Mouse (Mus musculus) fibroblast of lung, adult 2 months (primary cell): ENCODE results near the gene Speg.

Source experiments
- DNase-seq: peaks from one replicate; pipeline ENCODE4 v3.0.0-alpha.2; 2011; ENCODE audit warnings: low read depth

Speg gene

DNA sequence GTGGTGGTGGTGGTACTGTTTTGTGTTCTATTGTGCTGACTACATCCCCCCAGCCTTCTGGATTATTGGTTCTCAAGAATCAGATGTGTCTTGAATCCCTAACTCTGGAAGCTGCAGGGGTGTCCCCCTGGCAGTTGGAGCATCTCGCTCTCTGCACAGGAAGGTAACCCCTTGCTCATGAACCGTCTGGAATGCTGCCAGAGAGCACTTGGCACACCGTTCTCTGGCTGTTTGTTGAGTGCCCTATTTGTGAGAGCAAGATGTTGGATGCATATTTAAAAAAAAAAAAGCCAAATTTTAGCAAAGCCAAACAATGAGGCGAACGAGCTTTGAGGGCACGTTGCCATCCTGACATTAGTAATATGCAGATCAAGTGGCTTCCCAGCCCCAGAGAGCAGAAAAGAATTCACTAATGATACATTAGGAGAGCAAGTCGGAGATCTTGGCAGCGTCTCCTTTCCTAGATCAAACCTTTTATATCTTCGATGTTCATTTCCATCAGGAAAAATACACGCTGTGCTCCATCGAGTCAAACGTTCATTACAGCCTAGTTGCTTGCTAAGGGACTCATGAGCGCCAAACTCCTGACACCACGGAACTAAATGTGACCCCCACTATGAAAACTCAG lies 9.5 kb upstream of the Speg start:
- no peak for DNase-seq

- DNase-seq: no peak
Observed at GRCm38 (mm10) chr1:75369360-75369983, 5.6 kb upstream of the Speg start.

GRCm38 (mm10) chr1:75369984-75370660 lies 5.0 kb upstream of the Speg start:
- DNase-seq: no peak

GRCm38 (mm10) chr1:75371317-75372095 lies 3.6 kb upstream of the Speg start:
- DNase-seq: peak; percentile 56

DNA sequence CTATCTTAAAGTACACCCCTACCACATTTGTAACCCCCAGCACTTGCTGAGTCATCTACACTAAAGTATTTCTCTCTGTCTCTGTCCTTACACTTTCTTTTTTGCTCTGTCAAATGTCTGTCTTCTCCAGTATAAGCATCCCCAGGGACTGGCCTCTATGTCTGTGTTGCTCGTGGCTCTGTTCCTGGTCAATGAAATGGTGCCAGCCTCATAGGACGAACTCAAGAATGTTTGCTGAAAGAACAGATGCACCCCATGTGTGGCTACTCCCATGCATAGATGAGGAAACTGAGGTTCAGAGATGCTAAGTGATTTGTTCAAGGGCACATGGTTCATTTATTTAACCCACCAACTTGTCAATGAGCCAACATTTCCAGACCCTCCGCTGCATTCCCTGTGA lies 2.6 kb upstream of the Speg start:
- DNase-seq: no peak

DNA sequence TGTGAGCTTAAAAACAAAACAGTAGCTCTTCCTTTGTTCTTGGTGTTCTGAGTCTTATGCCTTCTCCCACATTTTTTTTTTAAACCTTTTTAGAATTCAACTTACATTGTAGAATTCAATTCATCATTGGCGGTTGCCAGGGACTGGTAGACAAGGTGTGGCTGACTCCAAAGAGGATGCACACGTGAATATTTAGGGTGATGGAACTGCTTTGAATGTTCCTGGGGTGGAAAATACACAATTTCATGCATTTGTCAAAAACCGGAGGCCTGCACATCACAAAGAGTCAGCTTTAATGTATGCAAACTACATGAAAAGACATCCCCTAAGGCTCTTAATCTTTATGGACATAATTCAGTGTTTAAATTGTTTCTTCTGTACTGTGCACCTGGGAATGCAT lies 1.8 kb upstream of the Speg start:
- DNase-seq: no peak

DNA sequence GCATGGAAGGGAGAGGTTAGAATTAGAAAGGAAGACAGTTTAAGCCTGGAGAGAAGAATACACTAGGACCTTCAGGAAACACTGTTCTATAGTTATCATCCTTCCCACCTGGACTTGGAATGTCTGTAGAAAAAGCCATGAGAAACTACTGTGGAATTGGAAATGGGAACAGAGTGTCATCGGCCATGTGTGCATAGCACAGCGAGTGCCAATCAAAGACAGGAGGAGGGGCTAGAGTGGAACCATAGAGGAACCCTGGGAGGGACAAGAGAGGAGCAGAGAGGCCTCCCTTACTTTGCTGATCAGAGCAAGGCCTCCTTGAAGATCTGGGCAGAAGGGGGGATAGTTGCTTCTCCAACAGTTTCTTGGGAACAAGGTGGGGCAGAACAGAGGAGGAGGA lies 4.1 kb downstream of the Speg start:
- DNase-seq: no peak

DNA sequence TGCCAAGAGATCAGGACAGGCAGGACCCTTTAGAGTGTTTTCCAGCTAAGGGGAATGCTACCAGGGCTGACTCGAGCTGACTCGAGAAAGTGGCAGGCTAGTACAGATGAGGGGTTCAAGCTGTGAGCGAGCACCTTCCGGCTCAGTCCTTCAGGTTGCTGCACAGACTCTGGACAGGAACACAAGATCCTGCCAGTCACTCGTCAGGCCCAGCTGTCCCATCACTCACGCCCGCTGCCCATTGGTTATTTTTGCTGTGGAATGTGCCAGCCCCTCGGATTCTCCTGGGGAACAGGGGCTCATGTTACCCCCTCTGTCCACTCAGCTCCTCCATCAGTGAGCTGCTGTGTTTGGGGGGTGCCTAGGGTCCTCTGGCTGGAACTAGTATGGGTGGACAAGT lies 4.8 kb downstream of the Speg start:
- no peak for DNase-seq

DNA sequence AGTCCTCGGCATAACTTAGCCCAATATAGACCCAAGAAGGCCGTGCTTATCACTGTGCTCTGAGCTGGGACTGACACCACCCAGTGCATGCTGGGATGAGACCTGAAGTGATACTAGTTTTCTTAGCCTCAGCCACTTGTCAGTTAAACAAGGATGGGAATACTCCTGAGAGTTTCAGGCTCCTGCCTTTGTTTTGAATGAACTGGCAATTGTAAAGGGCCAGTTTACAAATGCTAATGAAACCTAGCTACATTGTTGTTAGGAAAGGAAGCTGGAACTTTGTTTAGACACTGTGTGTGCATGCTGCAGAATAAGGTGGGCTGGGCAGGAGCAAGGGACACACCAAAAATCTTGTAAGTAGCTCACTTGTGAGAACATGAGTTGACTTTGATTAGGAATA lies 5.9 kb downstream of the Speg start:
- DNase-seq: no peak

GRCm38 (mm10) chr1:75381482-75382355 lies 6.6 kb downstream of the Speg start:
- no peak for DNase-seq

- no peak for DNase-seq
Observed at GRCm38 (mm10) chr1:75382356-75383071, 7.4 kb downstream of the Speg start.

GRCm38 (mm10) chr1:75384470-75385141 lies 9.5 kb downstream of the Speg start:
- no peak for DNase-seq

- DNase-seq: no peak
Observed at GRCm38 (mm10) chr1:75385142-75385730, 10.1 kb downstream of the Speg start.

GRCm38 (mm10) chr1:75386149-75386548 lies 11.1 kb downstream of the Speg start:
- DNase-seq: no peak

DNA sequence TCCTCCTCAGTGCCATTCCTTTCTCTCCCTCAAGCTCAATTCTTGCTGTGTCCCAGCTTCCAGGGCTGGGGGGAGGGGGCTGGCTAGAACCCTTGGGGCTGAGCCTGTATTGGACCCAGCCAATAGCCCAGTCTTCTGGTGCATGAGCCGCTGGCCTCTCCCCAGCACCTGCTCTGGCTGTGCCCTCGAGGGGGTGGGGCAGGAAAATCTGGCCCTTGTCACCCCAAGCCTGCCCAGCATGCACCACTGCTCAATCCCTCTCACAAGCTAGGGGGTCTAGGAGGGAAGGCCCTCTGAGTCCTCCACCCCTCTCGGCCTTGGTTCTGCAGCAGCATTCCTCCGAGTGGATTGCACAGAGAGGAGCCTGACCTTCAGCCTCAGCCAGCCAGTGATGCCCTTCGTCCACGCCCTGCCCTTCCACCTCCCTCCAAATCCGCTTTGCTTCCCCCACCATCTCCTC lies 12.4 kb downstream of the Speg start:
- no peak for DNase-seq

- DNase-seq: no peak
Observed at GRCm38 (mm10) chr1:75387929-75388897, 13.1 kb downstream of the Speg start.

DNA sequence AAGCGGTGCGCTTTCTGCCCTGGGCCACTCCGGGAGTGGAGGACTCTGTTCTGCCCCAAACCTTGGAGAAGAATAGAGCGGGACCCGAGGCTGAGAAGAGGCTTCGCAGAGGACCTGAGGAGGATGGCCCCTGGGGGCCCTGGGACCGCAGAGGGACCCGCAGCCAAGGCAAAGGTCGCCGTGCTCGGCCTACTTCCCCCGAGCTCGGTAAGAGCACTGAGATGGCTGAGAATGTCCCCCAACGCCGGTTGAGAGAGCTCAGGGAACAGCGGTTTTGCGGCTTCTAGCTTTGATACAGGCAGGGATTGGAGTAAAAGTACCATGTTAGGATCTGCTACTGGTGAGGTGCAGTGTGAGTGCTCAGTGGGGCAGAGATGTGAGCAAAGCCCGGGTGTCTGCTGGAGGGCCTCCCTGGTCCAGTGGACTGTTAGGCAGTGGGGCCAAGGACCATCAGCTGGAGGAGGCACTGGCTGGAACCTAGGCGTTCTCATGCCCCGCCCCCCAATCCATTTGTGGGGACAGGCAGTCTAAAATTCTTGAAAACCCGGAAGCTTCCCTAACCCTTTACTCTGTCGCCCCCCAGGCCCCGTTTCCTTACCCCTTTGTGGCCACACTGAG lies 13.9 kb downstream of the Speg start:
- DNase-seq: no peak

DNA sequence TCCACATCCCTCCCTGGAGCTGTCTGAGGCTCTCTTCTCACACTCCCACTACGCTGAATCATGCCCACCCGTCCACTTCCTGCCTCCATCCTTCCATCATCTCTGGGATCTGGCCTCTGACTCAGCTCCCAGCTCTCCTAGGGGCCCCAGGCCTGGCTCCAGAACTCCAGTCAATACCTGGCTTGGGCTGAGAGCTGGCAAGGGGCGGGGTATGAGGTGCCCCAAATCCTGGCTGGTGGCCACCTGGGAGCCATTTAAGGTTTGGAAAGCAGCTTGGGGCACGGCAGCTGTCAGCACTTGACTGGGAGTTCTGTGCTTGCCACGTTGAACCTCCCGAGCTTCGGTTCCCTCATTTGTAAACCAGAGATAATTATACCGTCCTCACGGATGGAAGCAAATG lies 18.0 kb downstream of the Speg start:
- peak; percentile 99 for DNase-seq
